Mouse (Mus musculus): ENCODE measurements around the gene Susd4. TPM values are rescaled to one million over a fixed set of nuclear protein-coding genes. Genes with fewer than 3 reads are reported as not detected.

Gene Susd4
- polyA plus RNA-seq, 1 experiment from 2014 or later = 3.5 TPM

DNA sequence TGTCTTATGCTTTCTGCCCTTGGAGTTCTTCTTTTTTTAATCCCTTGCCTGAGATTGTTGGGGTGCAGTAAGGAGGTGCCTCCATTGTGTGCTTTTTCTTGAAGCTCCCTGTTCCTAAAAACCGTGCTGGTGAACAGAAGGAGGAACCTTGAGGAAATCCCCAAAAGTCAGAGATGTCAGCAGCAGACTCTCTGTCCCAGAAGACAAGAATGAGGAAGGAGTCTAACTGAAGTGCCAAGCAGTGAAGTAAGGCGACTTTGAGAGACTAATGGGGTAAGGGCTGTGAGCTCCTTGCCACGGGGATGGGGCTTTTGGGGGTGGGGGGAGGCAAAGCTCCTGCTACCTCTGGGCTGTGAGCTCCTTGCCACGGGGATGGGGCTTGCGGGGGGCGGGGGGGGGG, 171.8 kb downstream of the Susd4 start:
- WGBS (ENCODE audit: insufficient replicate concordance) = 32% methylated on average over 6 of the region's 6 CpGs

DNA sequence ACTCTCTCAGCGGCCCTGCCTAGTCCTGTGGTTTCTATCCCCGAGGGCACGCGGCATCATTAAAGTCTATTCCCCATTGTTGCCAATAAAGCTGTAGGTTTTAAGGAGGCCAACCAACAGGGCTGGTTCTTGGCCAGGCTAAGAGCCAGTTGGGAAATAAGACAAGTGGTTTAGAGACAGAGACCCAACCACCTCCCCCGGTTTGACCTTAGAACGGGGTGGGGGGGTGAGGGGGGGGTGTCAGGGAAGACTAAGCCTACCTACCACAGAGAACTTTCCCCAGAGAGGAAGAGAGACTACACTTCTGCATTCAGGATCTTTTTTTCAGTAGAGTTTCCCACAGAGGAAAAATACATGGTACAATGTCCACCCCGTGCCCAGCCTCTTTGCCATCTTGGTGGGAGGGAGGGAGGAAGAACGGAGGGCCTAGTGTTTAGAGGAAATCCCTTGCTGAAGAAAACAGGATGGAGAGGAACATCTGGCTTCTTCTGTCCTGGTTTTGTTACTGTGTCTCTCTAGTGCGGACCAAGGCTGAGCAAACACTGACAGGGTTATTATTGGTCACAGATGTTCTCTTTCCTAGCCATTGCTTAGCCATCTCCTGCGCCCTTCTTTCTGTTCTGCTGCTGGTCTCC, 173.9 kb downstream of the Susd4 start:
- Histone ChIP-seq H3K27ac (no peak overlapping the region), H3K4me2 (no peak overlapping the region), H3K9me3 (replicated peaks) (no peaks in the 10 kb centered on the region), H3K4me1 (no peaks in the 10 kb centered on the region), H3K9ac (no peak overlapping the region), H3K36me3 (no peaks in the 10 kb centered on the region), H3K4me3 (no peak overlapping the region), H3K27me3 (replicated peaks) (no peaks in the 10 kb centered on the region)
- ATAC-seq = no peak
- WGBS (ENCODE audit: insufficient replicate concordance) = 63% methylated on average over 10 of the region's 10 CpGs

More for the DNA sequence above, 171.8 kb downstream of the Susd4 start:
- Histone ChIP-seq H3K27ac (no peak overlapping the region), H3K27me3 (replicated peaks) (no peaks in the 10 kb centered on the region), H3K4me1 (no peaks in the 10 kb centered on the region), H3K4me2 (no peak overlapping the region), H3K9me3 (replicated peaks) (no peaks in the 10 kb centered on the region), H3K9ac (no peak overlapping the region), H3K4me3 (no peak overlapping the region), H3K36me3 (no peaks in the 10 kb centered on the region)
- ATAC-seq = no peak

DNA sequence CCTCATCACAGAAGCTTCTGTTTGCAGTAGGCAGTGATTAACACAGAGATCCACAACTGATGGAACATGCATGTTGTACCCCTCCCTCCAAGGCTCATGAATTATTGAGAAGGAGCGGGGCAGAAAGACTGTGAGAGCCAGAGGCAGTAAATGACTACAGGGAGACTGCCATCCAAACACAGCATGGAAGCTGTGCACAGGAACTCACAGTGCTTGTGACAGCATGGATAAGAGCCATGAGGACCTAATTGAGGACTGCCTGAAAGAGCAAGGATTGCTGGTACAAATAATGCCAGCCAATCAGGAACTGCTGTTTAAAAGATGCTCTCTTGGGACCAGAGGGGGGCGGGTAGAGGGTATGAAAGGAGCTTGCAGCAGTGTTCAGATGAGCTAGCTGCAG, 178.3 kb downstream of the Susd4 start:
- no peak for ATAC-seq
- no peaks in the 10 kb centered on the region for H3K9me3 ChIP-seq (replicated peaks)
- no peak overlapping the region for H3K4me3 ChIP-seq
- no peaks in the 10 kb centered on the region for H3K36me3 ChIP-seq
- H3K4me1 ChIP-seq = no peaks in the 10 kb centered on the region
- H3K27me3 ChIP-seq (replicated peaks) = no peaks in the 10 kb centered on the region
- 65% methylated on average over 2 of the region's 2 CpGs for WGBS (ENCODE audit: insufficient replicate concordance)
- H3K4me2 ChIP-seq = no peak overlapping the region
- H3K27ac ChIP-seq = no peak overlapping the region
- no peak overlapping the region for H3K9ac ChIP-seq

DNA sequence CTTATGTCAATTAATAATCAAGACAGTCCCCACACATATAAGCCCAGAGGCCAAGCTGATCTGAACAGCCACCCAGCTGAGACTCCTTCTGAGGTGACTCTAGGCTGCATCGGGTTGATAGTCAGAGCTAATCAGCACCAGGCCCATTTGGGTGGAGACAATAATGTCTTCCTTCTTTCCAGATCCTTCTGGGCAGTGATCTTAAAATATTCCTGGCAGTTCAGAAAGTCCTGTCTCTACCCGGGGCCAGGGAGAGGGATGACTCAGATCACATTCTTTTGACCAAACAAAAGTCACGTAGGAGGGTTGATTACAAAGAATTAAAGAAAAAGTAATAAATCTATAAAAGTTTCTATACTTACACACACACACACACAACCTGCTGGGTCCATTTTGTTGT, 180.3 kb downstream of the Susd4 start:
- Histone ChIP-seq H3K4me3 (no peak overlapping the region), H3K4me2 (no peak overlapping the region), H3K9ac (no peak overlapping the region), H3K27ac (no peak overlapping the region), H3K36me3 (no peaks in the 10 kb centered on the region), H3K4me1 (no peaks in the 10 kb centered on the region), H3K9me3 (replicated peaks) (no peaks in the 10 kb centered on the region), H3K27me3 (replicated peaks) (no peaks in the 10 kb centered on the region)
- 64% methylated on average over 3 of the region's 3 CpGs for WGBS (ENCODE audit: insufficient replicate concordance)
- no peak for ATAC-seq

DNA sequence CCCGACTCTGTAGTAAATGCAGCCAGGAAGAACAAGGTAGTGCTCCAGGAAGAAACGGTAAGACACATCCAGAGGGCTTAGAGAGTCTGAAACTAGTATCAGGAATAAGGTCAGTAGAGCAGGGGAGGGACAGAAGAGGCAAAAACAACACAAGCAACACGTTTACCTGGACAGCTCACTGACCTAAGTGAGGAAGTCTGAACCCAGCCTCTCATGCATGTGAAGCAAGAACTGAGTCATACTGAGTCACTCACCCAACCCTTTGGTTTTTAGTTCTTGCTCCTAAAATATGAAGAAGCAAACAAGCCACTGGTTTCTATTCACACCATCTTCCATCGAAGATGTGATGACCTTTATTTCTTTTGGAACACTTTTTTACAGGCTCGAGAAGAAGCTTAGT, 181.0 kb downstream of the Susd4 start:
- no peaks in the 10 kb centered on the region for H3K9me3 ChIP-seq (replicated peaks)
- 48% methylated on average over 5 of the region's 5 CpGs for WGBS (ENCODE audit: insufficient replicate concordance)
- ATAC-seq = no peak
- H3K4me1 ChIP-seq = no peaks in the 10 kb centered on the region
- H3K4me2 ChIP-seq = no peak overlapping the region
- no peaks in the 10 kb centered on the region for H3K27me3 ChIP-seq (replicated peaks)
- no peak overlapping the region for H3K27ac ChIP-seq
- H3K9ac ChIP-seq = no peak overlapping the region
- H3K36me3 ChIP-seq = no peaks in the 10 kb centered on the region
- H3K4me3 ChIP-seq = no peak overlapping the region

DNA sequence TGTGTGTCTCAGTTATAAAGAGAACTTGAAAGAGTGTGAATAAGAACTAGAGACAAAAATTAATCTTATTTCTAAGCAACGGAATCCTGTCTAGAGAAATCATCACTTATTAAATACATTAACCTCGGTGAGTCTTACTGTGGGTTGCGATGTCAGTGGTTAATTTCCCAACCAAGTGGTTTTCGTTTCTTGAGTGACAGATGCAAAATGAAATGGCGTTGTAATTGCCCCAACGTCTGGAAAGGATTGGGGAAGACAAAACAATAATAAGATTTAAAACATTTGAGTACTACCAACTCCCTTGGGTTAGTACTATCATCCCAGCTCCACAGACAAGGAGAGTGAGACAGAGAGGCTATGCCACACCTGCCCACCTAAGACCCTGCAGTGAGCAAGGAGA, 181.9 kb downstream of the Susd4 start:
- no peak overlapping the region for H3K4me3 ChIP-seq
- H3K4me1 ChIP-seq = no peaks in the 10 kb centered on the region
- H3K4me2 ChIP-seq = no peak overlapping the region
- H3K9ac ChIP-seq = no peak overlapping the region
- H3K36me3 ChIP-seq = no peaks in the 10 kb centered on the region
- 62% methylated on average over 6 of the region's 6 CpGs for WGBS (ENCODE audit: insufficient replicate concordance)
- H3K27ac ChIP-seq = no peak overlapping the region
- no peaks in the 10 kb centered on the region for H3K27me3 ChIP-seq (replicated peaks)
- no peak for ATAC-seq
- no peaks in the 10 kb centered on the region for H3K9me3 ChIP-seq (replicated peaks)

Other genes with a start within 250 kb of the Susd4 start
- gene Capn2, start 246.3 kb upstream of the Susd4 start, polyA plus RNA-seq (2016; fragmentation: Nextera tagmentation; extraction: Ambion mirVana) = 35.4 and 36.6 TPM in 2 replicates
- not detected in 2 replicates for gene Capn8, start 198.9 kb upstream of the Susd4 start, polyA plus RNA-seq (2016; fragmentation: Nextera tagmentation; extraction: Ambion mirVana)
- not detected in 2 replicates for gene Ccdc185, start 14.7 kb upstream of the Susd4 start, polyA plus RNA-seq (2016; fragmentation: Nextera tagmentation; extraction: Ambion mirVana)
- 0.42 and 0.60 TPM in 2 replicates for gene Tlr5, start 190.9 kb downstream of the Susd4 start, polyA plus RNA-seq (2016; fragmentation: Nextera tagmentation; extraction: Ambion mirVana)